Mouse (Mus musculus) c-Kit-positive CD71-negative TER-119-negative erythroid progenitor cells, embryonic 14.5 days (primary cell): ENCODE measurements at regions not wholly inside any gene's neighbourhood (a gene's known extent, or its start where the extent isn't known, plus 50 kb on each side); places are given as distances from the start of the nearest gene placed in this dataset.
"Not testable (repeated sequence)": the region's sequence is repeated elsewhere in the genome, so short reads cannot be mapped to it uniquely, and the experiment has no call there.

Experiments
- DNase-seq: peaks from one replicate; pipeline ENCODE4 v3.0.0-alpha.2; 2013; ENCODE audit warnings: low read depth

DNA sequence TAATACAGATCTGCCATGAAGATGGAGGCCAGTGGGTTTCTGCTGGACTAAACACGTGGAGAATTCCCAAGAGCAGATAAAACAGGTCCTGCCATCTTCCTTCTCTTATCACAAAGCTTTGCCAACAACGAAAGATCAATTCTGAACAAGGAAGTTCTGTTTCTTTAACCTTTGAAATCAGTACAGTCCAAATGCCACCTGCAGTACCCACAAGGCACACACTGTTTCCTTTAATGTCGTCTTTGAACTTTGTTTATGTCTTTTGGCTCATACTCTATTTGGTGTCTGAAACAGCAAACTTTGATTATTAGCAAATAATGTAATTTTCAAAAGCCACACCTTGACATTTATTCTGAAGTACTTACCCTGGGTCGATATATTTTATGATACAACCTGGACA, 536.5 kb downstream of the Bckdhb start:
- DNase-seq, result no peak

- peak; percentile 12 for DNase-seq
Measured at GRCm38 (mm10) chr9:84466741-84467140, 541.8 kb downstream of the Bckdhb start.

- no peak for DNase-seq
Measured at GRCm38 (mm10) chr9:84472696-84473095, 547.8 kb downstream of the Bckdhb start.

GRCm38 (mm10) chr9:84475906-84476305, 551.0 kb downstream of the Bckdhb start:
- no peak for DNase-seq

- DNase-seq, result peak; percentile 19
Measured at GRCm38 (mm10) chr9:84499507-84499906, 574.6 kb downstream of the Bckdhb start.

DNA sequence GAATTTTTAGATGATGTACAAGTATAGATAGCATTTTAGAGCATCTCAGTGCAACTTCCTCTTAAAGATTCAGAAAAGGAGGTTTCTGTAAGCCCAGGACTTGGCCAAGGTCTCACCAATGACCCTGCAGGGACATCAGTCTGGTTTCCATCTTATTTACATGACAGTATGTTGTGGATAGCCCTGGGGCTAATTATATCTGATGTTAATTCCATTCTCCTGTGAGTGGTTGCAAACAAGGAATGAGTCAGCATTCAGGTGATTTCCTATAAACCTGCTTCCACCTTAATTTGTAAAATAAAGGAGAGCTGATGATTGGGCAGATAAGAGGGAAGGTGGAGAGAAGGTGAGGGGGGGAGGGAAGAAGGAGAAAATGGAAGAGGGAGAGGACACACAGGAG, 578.0 kb downstream of the Bckdhb start:
- DNase-seq, result not testable (repeated sequence)

- no peak for DNase-seq
Measured at GRCm38 (mm10) chr9:84517064-84517463, 592.1 kb downstream of the Bckdhb start.

DNA sequence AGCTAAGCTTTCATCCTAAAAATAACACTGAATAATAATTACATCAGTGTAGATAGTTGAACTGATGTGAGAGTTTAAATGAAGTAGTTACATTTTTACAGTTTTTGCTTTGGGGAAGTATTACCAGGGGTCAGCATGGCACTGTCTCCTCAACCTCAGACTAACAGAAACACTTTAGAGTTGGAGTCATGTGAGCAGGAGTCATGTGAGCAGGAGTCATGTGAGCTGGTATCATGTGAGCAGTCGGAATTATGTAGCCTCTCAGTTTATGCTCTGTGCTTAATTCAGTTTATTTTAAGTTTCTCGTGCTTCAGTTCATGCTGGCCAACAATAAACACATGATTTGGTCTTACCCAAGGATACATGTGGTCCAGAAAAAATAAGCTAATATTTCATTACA, 620.5 kb downstream of the Bckdhb start:
- no peak for DNase-seq

- no peak for DNase-seq
Measured at GRCm38 (mm10) chr9:84548012-84548660, 623.2 kb downstream of the Bckdhb start.

GRCm38 (mm10) chr9:84555237-84555636, 630.3 kb downstream of the Bckdhb start:
- no peak for DNase-seq

GRCm38 (mm10) chr9:84556261-84556844, 631.4 kb downstream of the Bckdhb start:
- no peak for DNase-seq

- DNase-seq, result no peak
Measured at GRCm38 (mm10) chr9:84558346-84558745, 633.4 kb downstream of the Bckdhb start.

GRCm38 (mm10) chr9:84569533-84569932, 644.6 kb downstream of the Bckdhb start:
- DNase-seq, result no peak

GRCm38 (mm10) chr9:84577781-84578180, 652.8 kb downstream of the Bckdhb start:
- no peak for DNase-seq

DNA sequence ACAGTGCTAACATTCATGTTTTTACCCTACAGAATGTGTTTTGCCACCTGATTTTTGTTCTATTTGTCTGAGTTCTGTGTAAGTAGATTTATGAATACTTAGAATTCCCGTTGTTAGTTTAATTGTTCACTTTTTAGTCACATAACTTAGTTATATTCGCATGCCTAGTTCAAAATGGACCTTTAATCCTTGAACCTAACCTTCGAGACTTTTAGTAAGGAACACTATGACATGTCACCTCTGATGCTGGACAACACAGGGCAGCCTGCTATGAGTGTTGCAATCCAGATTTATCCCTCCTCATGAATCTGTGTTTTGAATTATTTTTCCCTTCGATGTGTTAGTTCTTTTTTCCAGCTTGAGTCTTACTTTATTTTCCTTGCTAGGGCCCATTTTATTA, 662.8 kb downstream of the Bckdhb start:
- no peak for DNase-seq

GRCm38 (mm10) chr9:84594724-84595123, 669.8 kb downstream of the Bckdhb start:
- no peak for DNase-seq
